Mouse (Mus musculus) B cell, adult (primary cell): ENCODE data around the gene Fam185a. TPM values are rescaled to one million over a fixed set of nuclear protein-coding genes. Genes with fewer than 3 reads are reported as not detected.

Experiments used
- total RNA-seq: library from RNA; stranded (reverse); gene quantifications from 4 replicates; pipeline ENCODE4 v1.2.4, GENCODE M21; 2023; ENCODE audit not compliant: inconsistent age

Fam185a gene
- total RNA-seq, result 6.5 to 7.8 TPM (median 7.4 TPM) in 4 replicates

GRCm38 (mm10) chr5:21424614-21425602 is at the start of gene Fam185a, which contains the start of gene Ccdc146:
TSS of gene Fam185a (plus strand) at chr5:21424958.
TSS of gene Ccdc146 (minus strand) at chr5:21424677.

Other genes with a start within 250 kb of the Fam185a start
- 15.3 to 19.7 TPM (median 17.6 TPM) in 4 replicates for gene Gsap, start 238.7 kb upstream of the Fam185a start, total RNA-seq
- 0.51 to 1.1 TPM (median 0.66 TPM) in 4 replicates for gene Fgl2, start 52.3 kb upstream of the Fam185a start, total RNA-seq
- not detected in 4 replicates for gene Ccdc146, start 281 bp upstream of the Fam185a start, total RNA-seq
- not detected in 4 replicates for gene Lrrc17, start 118.6 kb downstream of the Fam185a start, total RNA-seq
- not detected in 4 replicates for gene Fbxl13, start 220.7 kb downstream of the Fam185a start, total RNA-seq
- 34.4 to 38.9 TPM (median 37.5 TPM) in 4 replicates for gene Armc10, start 220.9 kb downstream of the Fam185a start, total RNA-seq